Mouse (Mus musculus): ENCODE results near the gene Hacl1. TPM values are rescaled to one million over a fixed set of nuclear protein-coding genes. Genes with fewer than 3 reads are reported as not detected.

The Hacl1 gene
- total RNA-seq, 2 experiments from 2014 or later = 15.0 to 15.4 TPM

Other genes starting within 250 kb of the Hacl1 start
- 10 to 100 TPM; 79.8 to 93.9 TPM for gene Sh3bp5, start 205.2 kb downstream of the Hacl1 start, total RNA-seq (2021)
- gene Eaf1, start 146.9 kb downstream of the Hacl1 start, total RNA-seq (2021) = 10 to 100 TPM; 23.3 to 24.2 TPM
- 10 to 100 TPM; 23.2 to 23.6 TPM for gene Mettl6, start 146.2 kb downstream of the Hacl1 start, total RNA-seq (2021)
- 10 to 100 TPM; 10.4 to 15.2 TPM for gene Colq, start 49.9 kb downstream of the Hacl1 start, total RNA-seq (2021)
- not detected for gene Gm49387, start 408 bp downstream of the Hacl1 start, total RNA-seq (2021)
- gene Btd, start 258 bp downstream of the Hacl1 start, total RNA-seq (2021) = 10 to 100 TPM; 16.9 to 19.1 TPM
- gene Ankrd28, start 189.4 kb upstream of the Hacl1 start, total RNA-seq (2021) = 10 to 100 TPM; 45.0 to 51.1 TPM

All from gastrocnemius, postnatal 4 days (tissue).